Mouse (Mus musculus) right cerebral cortex, postnatal 10 days (tissue): Measurements from ENCODE around the gene Gpr65.
"Not testable (repeated sequence)": the region's sequence is repeated elsewhere in the genome, so short reads cannot be mapped to it uniquely, and the experiment has no call there.

Source experiments
- DNase-seq, 2 experiments: peaks; one replicate each; pipeline ENCODE4 v3.0.0; 2021; ENCODE audit warnings: low spot score in 2 of 2

Gpr65 gene

GRCm38 (mm10) chr12:98282776-98283486 is 14.5 kb downstream of the Gpr65 start:
- DNase-seq = peak; percentile 42 to 52

GRCm38 (mm10) chr12:98283487-98283860 is 15.0 kb downstream of the Gpr65 start:
- no peak for DNase-seq

- DNase-seq = no peak
These were observed 16.0 kb downstream of the Gpr65 start for GRCm38 (mm10) chr12:98284477-98284876.

GRCm38 (mm10) chr12:98290475-98290874 is 22.0 kb downstream of the Gpr65 start:
- DNase-seq = no peak

GRCm38 (mm10) chr12:98292278-98292677 is 23.8 kb downstream of the Gpr65 start:
- no peak for DNase-seq

- DNase-seq = no peak
These were observed 25.8 kb downstream of the Gpr65 start for GRCm38 (mm10) chr12:98294241-98294640.

- DNase-seq = no peak
These were observed 33.5 kb downstream of the Gpr65 start for GRCm38 (mm10) chr12:98301980-98302379.

GRCm38 (mm10) chr12:98303013-98303412 is 34.6 kb downstream of the Gpr65 start:
- DNase-seq = no peak

GRCm38 (mm10) chr12:98307179-98307915 is 38.9 kb downstream of the Gpr65 start:
- peak; percentile 30 to 46 for DNase-seq

GRCm38 (mm10) chr12:98311376-98312083 is 43.1 kb downstream of the Gpr65 start:
- no peak for DNase-seq

- DNase-seq = no peak
These were observed 47.5 kb downstream of the Gpr65 start for GRCm38 (mm10) chr12:98315924-98316323.

GRCm38 (mm10) chr12:98317718-98318340 is 49.4 kb downstream of the Gpr65 start:
- DNase-seq = no peak

- DNase-seq = no peak
These were observed 54.0 kb downstream of the Gpr65 start for GRCm38 (mm10) chr12:98322426-98322825.

- not testable (repeated sequence) for DNase-seq
These were observed 55.7 kb downstream of the Gpr65 start for GRCm38 (mm10) chr12:98324170-98324569.
